Mouse (Mus musculus) hematopoietic multipotent progenitor cell, adult 10-12 weeks (in vitro differentiated cells): ENCODE data around the gene Rprd1b. TPM values are rescaled to one million over a fixed set of nuclear protein-coding genes. Genes with fewer than 3 reads are reported as not detected.

ENCODE experiments used
- polyA plus RNA-seq: library from polyadenylated mRNA; stranded (reverse); fragments of >175 nt; gene quantifications from 2 replicates; pipeline ENCODE4 v1.2.3, GENCODE M21; 2012; ENCODE audit warnings: low replicate concordance

Rprd1b gene
- polyA plus RNA-seq = 22.2 and 52.4 TPM in 2 replicates

GRCm38 (mm10) chr2:158028354-158028863 is at the start of gene Rprd1b, which contains the start of gene Tti1:
Gene Rprd1b, plus strand, starts transcription at chr2:158028497.
Gene Tti1, minus strand, starts transcription at chr2:158028433.

DNA sequence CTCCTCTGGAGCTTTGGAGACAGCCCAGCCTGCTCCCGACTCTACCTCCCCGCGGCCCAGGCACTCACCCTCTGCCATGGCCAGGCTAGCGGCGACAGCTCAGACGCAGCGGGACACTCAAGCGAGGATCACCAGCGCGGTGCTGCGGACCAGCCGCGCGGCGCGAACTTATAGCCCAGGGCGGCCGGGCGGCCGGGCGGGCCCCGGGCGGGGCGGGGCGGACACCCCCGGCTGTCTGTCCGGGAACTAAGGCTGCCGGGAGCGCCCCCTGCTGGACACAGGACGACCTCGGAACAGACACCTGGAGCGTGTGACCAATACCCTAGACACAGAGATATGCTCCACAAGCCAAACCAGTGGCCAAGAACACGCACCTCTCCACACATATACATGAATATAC is 117.9 kb downstream of the Rprd1b start, which contains the start of gene Tgm2:
TSS of gene Tgm2 (minus strand) at position 214 of the 400 bp plus-strand sequence.

Other genes with a start within 250 kb of the Rprd1b start
- gene Vstm2l, start 113.8 kb upstream of the Rprd1b start, polyA plus RNA-seq = not detected in 2 replicates
- gene Tti1, start 64 bp upstream of the Rprd1b start, polyA plus RNA-seq = 3.4 and 10.2 TPM in 2 replicates
- 23.3 and 34.0 TPM in 2 replicates for gene Tgm2, start 117.9 kb downstream of the Rprd1b start, polyA plus RNA-seq
- gene D630003M21Rik, start 200.7 kb downstream of the Rprd1b start, polyA plus RNA-seq = 0.03 TPM in 1 of 2 replicates, not detected in the other
- not detected in 2 replicates for gene Bpi, start 229.6 kb downstream of the Rprd1b start, polyA plus RNA-seq